Mouse (Mus musculus) spleen, postnatal 14 days (tissue): ENCODE data around the gene Appbp2.

Source experiments
- DNase-seq, 2 experiments: peaks; one replicate each; pipeline ENCODE4 v3.0.0; 2021 to 2022; ENCODE audit warnings: low spot score in 2 of 2

Gene Appbp2

GRCm38 (mm10) chr11:85234990-85235841 lies at the start of gene Appbp2:
Gene Appbp2 (minus strand): TSS chr11:85235130.
- DNase-seq = peak; percentile 82 to 89

- no peak for DNase-seq
Observed at GRCm38 (mm10) chr11:85281219-85281878, 46.4 kb upstream of the Appbp2 start.

- no peak for DNase-seq
Observed at GRCm38 (mm10) chr11:85278175-85278574, 43.2 kb upstream of the Appbp2 start.

- no peak for DNase-seq
Observed at GRCm38 (mm10) chr11:85277609-85278008, 42.7 kb upstream of the Appbp2 start.

GRCm38 (mm10) chr11:85275151-85275550 lies 40.2 kb upstream of the Appbp2 start:
- no peak for DNase-seq

- DNase-seq = peak in 1 of 2 experiments; percentile 12
Observed at GRCm38 (mm10) chr11:85273299-85273698, 38.4 kb upstream of the Appbp2 start.

GRCm38 (mm10) chr11:85270631-85271030 lies 35.7 kb upstream of the Appbp2 start:
- DNase-seq = peak; percentile 29 to 69

GRCm38 (mm10) chr11:85267393-85267792 lies 32.5 kb upstream of the Appbp2 start:
- no peak for DNase-seq

- no peak for DNase-seq
Observed at GRCm38 (mm10) chr11:85264635-85265034, 29.7 kb upstream of the Appbp2 start.

GRCm38 (mm10) chr11:85261192-85261591 lies 26.3 kb upstream of the Appbp2 start:
- peak; percentile 53 to 75 for DNase-seq

GRCm38 (mm10) chr11:85258966-85259365 lies 24.0 kb upstream of the Appbp2 start:
- no peak for DNase-seq

- no peak for DNase-seq
Observed at GRCm38 (mm10) chr11:85255471-85256027, 20.6 kb upstream of the Appbp2 start.

- DNase-seq = no peak
Observed at GRCm38 (mm10) chr11:85253641-85254040, 18.7 kb upstream of the Appbp2 start.

- no peak for DNase-seq
Observed at GRCm38 (mm10) chr11:85253006-85253405, 18.1 kb upstream of the Appbp2 start.

- DNase-seq = no peak
Observed at GRCm38 (mm10) chr11:85251955-85252354, 17.0 kb upstream of the Appbp2 start.

- DNase-seq = no peak
Observed at GRCm38 (mm10) chr11:85250467-85250866, 15.5 kb upstream of the Appbp2 start.

- DNase-seq = no peak
Observed at GRCm38 (mm10) chr11:85249338-85249737, 14.4 kb upstream of the Appbp2 start.

- DNase-seq = no peak
Observed at GRCm38 (mm10) chr11:85248151-85248550, 13.2 kb upstream of the Appbp2 start.

- DNase-seq = no peak
Observed at GRCm38 (mm10) chr11:85241226-85241625, 6.3 kb upstream of the Appbp2 start.

- DNase-seq = no peak
Observed at GRCm38 (mm10) chr11:85240211-85240610, 5.3 kb upstream of the Appbp2 start.

- DNase-seq = peak; percentile 70 to 76
Observed at GRCm38 (mm10) chr11:85234363-85234989, 454 bp downstream of the Appbp2 start.

GRCm38 (mm10) chr11:85233676-85234210 lies 1.2 kb downstream of the Appbp2 start:
- no peak for DNase-seq
